Mouse (Mus musculus) ES-E14 (cell line): ENCODE data around the gene Dapk3. TPM values are rescaled to one million over a fixed set of nuclear protein-coding genes. Genes with fewer than 3 reads are reported as not detected.

Experiments used
- DNase-seq: peaks from one replicate; pipeline ENCODE4 v3.0.0-alpha.2; 2013; ENCODE audit warnings: low read depth, low spot score
- H3K27ac ChIP-seq: 2 replicates; pipeline ENCODE4 v1.5.1; 2012; ENCODE audit warnings: low read depth, mild to moderate bottlenecking, low read length, moderate library complexity, mixed read lengths; ENCODE audit not compliant: poor library complexity, insufficient read depth, severe bottlenecking
- H3K36me3 ChIP-seq: 2 replicates; pipeline ENCODE4 v1.6.1; 2012; ENCODE audit warnings: mild to moderate bottlenecking, low read length, moderate library complexity, mixed read lengths; ENCODE audit not compliant: control insufficient read depth, poor library complexity, insufficient read depth, severe bottlenecking
- H3K4me1 ChIP-seq, 2 experiments: fragments of 150-350 bp in 1 of 2; sonication (generic) in 1 of 2; 2 replicates each; pipeline ENCODE4 v1.6.1; 2012; ENCODE audit warnings: low read length in 2 of 2, mild to moderate bottlenecking in 1 of 2, mixed read lengths in 1 of 2; ENCODE audit not compliant: control insufficient read depth in 2 of 2, insufficient read depth in 2 of 2, poor library complexity in 1 of 2
- H3K4me3 ChIP-seq, 2 experiments: fragments of 150-350 bp in 1 of 2; sonication (generic) in 1 of 2; 2 replicates each; pipeline ENCODE4 v1.5.1; 2012; ENCODE audit warnings: low read length in 2 of 2, low read depth in 1 of 2, mild to moderate bottlenecking in 1 of 2, mixed read lengths in 1 of 2; ENCODE audit not compliant: insufficient read depth in 1 of 2, poor library complexity in 1 of 2, severe bottlenecking in 1 of 2
- H3K9ac ChIP-seq: 2 replicates; pipeline ENCODE4 v1.6.1; 2012; ENCODE audit warnings: low read depth, mild to moderate bottlenecking, low read length, mixed read lengths; ENCODE audit not compliant: poor library complexity, insufficient read depth, severe bottlenecking
- H3K9me3 ChIP-seq: fragments of 150-350 bp; sonication (generic); 2 replicates; pipeline ENCODE4 v1.6.1; 2012; ENCODE audit warnings: low read depth, mild to moderate bottlenecking, low read length; ENCODE audit not compliant: control insufficient read depth, insufficient read depth
- CHD2 ChIP-seq: IDR thresholded peaks from 2 replicates; pipeline ENCODE4 v1.6.1; 2014; ENCODE audit warnings: mild to moderate bottlenecking, low read depth, low read length, inconsistent platforms
- HCFC1 ChIP-seq: IDR thresholded peaks from 2 replicates; pipeline ENCODE4 v1.6.1; 2012; ENCODE audit warnings: low read length, inconsistent platforms, borderline replicate concordance; ENCODE audit not compliant: insufficient read depth
- MAFK ChIP-seq: IDR thresholded peaks from 2 replicates; pipeline ENCODE4 v1.6.1; 2014; ENCODE audit warnings: mild to moderate bottlenecking, low read depth, low read length, inconsistent platforms; ENCODE audit not compliant: insufficient read depth
- ZC3H11A ChIP-seq: IDR thresholded peaks from 2 replicates; pipeline ENCODE4 v1.6.1; 2012; ENCODE audit warnings: low read depth, mild to moderate bottlenecking, inconsistent platforms, low read length, borderline replicate concordance
- ZNF384 ChIP-seq: IDR thresholded peaks from 2 replicates; pipeline ENCODE4 v1.6.1; 2012; ENCODE audit warnings: low read depth, low read length, inconsistent platforms
- in situ Hi-C, 2 experiments: fragments of 600-800 bp; cut with MboI; formaldehyde crosslinking; loops; one replicate each; pipeline ENCODE4 v1.15.1; 2025; ENCODE audit warnings: low sequenced_read_pairs in 2 of 2, inconsistent platforms in 1 of 2; ENCODE audit not compliant: unreplicated experiment in 2 of 2
- total RNA-seq: library from RNA; depleted of rRNA; stranded (reverse); fragments of 300-350 nt; gene quantifications from 2 replicates; pipeline ENCODE4 v1.2.3, GENCODE M21; 2012

The Dapk3 gene
- total RNA-seq, 1 experiment = 65.1 TPM

DNA sequence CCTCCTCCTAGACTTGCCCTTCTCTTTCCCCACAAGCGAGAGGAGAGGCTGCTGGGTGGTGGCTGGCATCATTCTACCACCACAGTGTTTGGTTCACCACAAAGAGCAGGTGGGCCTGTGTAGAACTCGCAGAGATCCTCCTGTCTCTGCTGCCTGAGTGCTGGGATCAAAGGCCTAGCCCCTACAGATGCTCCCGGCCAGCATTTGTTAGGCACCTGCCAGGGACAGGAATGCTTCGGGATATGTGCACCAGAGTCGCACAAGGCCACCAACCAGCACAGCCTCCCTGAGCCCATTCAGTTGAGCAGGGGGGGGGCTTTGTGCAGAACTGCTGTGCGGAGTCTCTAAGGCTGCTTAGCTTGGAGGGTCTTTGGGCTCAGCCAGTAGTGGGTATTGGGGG, 37.5 kb upstream of the Dapk3 start:
- no peaks in the 10 kb centered on the region for H3K9me3 ChIP-seq
- in situ Hi-C loops = no loop called here
- H3K36me3 ChIP-seq = peaks cover 56% of the 10 kb centered on the region
- H3K4me3 ChIP-seq = peak overlapping the region; percentile 46 to 91
- peaks cover 3 to 61% of the 10 kb centered on the region in 2 experiments; a peak in 3 of 4 replicates for H3K4me1 ChIP-seq
- peak overlapping the region; percentile 46; the same call in 1 of the 2 replicates for H3K27ac ChIP-seq
- peak overlapping the region; percentile 29; the same call in 1 of the 2 replicates for H3K9ac ChIP-seq
- DNase-seq = no peak
- TF ChIP-seq HCFC1 = no peak
- TF ChIP-seq ZC3H11A = no peak
- TF ChIP-seq ZNF384 = no peak
- TF ChIP-seq MAFK = no peak
- no peak for TF ChIP-seq CHD2

DNA sequence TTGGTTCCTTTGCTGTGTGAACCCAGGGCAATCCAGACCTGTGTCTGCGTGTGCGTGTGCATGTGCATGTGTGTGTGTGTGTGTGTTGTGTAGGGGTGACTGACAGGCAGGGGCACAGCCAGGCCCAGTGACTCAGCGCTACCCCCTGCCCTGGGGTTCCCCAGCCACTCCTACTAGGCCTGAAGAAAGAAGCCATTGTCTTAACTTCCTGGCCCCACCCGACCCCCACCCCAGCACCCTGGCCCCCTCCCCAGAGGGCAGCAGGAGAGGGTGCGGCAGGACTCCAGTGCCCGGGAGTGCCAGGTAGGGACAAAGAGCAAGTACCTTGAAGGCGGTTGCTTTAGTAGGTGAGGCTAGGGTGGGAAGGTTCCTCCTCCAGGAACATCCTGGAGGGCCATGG, 37.0 kb upstream of the Dapk3 start:
- Histone ChIP-seq H3K36me3 (peaks cover 56% of the 10 kb centered on the region), H3K27ac (peak overlapping the region; percentile 46; the same call in 1 of the 2 replicates), H3K9ac (peak overlapping the region; percentile 29; the same call in 1 of the 2 replicates), H3K9me3 (no peaks in the 10 kb centered on the region), H3K4me1 (peaks cover 3 to 59% of the 10 kb centered on the region in 2 experiments; a peak in 3 of 4 replicates), H3K4me3 (peak overlapping the region; percentile 46 to 91; a peak in 3 of 4 replicates)
- in situ Hi-C loops = no loop called here
- DNase-seq = no peak
- TF ChIP-seq ZNF384 = no peak

DNA sequence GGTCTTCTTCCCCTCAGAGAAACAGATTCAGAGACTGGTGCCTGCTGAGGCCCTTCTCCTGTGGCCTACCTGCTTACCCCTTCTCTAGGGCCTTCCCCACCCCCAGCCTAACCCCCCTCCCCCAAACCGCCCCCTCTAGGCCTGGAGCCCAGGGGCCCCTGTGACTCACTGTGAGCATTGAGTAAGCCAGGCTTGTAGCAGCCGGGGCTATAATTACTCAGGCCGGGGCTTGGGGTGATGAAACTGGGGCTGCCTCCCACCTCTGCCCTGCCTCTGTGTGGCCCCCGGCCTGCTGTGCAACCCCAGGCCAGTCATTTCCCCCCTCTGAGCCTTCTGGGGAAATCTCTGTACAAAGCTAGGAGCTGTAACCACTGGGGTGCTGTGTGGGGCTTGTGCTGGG, 36.5 kb upstream of the Dapk3 start:
- H3K9me3 ChIP-seq = no peaks in the 10 kb centered on the region
- H3K4me1 ChIP-seq = peaks cover 3 to 58% of the 10 kb centered on the region in 2 experiments; a peak in 3 of 4 replicates
- peaks cover 56% of the 10 kb centered on the region for H3K36me3 ChIP-seq
- in situ Hi-C loops = no loop called here
- no peak for TF ChIP-seq HCFC1
- TF ChIP-seq ZC3H11A = no peak
- no peak for TF ChIP-seq CHD2
- peak overlapping the region; percentile 59; the same call in 1 of the 2 replicates for H3K9ac ChIP-seq
- H3K4me3 ChIP-seq = peak overlapping the region in 1 of 2 experiments; percentile 91; a peak in 1 of 4 replicates
- DNase-seq = no peak
- peak overlapping the region; percentile 63; the same call in 1 of the 2 replicates for H3K27ac ChIP-seq

DNA sequence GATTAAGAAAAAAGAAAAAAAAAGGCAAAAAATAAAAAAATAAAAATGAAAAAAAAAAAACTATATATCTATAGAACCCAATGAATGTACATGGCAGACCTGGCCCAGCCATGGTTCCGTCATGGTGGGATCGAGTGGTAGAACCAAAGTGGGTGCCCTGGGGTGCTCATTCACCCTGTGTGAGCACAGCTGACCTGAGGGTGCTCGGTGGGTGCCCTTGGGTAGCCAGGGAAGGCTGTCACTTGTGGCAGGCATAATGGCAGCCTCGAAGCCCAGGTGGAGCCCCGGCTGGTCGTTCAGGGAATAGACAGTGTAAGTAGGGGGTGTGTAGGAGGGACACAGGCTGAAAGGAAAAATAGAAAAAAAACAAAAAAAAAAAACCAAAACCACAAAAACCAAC, 31.5 kb upstream of the Dapk3 start:
- H3K27ac ChIP-seq = no peak overlapping the region
- no peak overlapping the region for H3K9ac ChIP-seq
- H3K36me3 ChIP-seq = peaks cover 56% of the 10 kb centered on the region
- no peak overlapping the region for H3K4me3 ChIP-seq
- in situ Hi-C loops = no loop called here
- TF ChIP-seq CHD2 (no peak), MAFK (no peak), ZNF384 (no peak), HCFC1 (no peak), ZC3H11A (no peak)
- H3K4me1 ChIP-seq = peaks cover 0 to 35% of the 10 kb centered on the region in 2 experiments; a peak in 3 of 4 replicates
- DNase-seq = no peak
- H3K9me3 ChIP-seq = no peaks in the 10 kb centered on the region

DNA sequence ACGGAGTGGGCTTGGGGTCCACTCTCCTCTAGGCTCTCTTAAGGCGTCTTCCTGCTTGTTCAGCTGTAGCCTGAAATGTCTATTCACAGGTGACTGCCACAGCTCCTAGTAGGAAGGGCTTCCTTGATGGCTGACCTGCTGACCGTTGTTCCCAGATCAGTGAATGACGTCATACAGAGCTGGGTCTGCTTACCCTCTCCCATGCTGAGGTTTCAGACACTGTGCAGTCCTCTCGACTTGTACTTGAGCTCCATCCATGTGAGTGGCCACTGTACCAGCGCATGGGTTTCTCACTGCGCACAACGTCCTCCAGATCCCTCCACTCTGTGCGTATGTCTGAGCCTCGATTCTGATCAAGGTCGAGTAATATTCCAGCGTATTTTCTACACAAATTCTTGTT, 30.2 kb upstream of the Dapk3 start:
- H3K27ac ChIP-seq = no peak overlapping the region
- H3K9me3 ChIP-seq = no peaks in the 10 kb centered on the region
- TF ChIP-seq HCFC1 = no peak
- TF ChIP-seq ZNF384 = no peak
- no peak for TF ChIP-seq MAFK
- no peak for TF ChIP-seq ZC3H11A
- no peak for TF ChIP-seq CHD2
- in situ Hi-C loops = no loop called here
- no peak for DNase-seq
- H3K9ac ChIP-seq = no peak overlapping the region
- H3K36me3 ChIP-seq = peaks cover 56% of the 10 kb centered on the region
- H3K4me3 ChIP-seq = no peak overlapping the region
- H3K4me1 ChIP-seq = peaks cover 0 to 25% of the 10 kb centered on the region in 2 experiments; a peak in 2 of 4 replicates
